Mouse (Mus musculus) myocyte (in vitro differentiated cells): ENCODE measurements at regions not wholly inside any gene's neighbourhood (a gene's known extent, or its start where the extent isn't known, plus 50 kb on each side); places are given as distances from the start of the nearest gene placed in this dataset.

Experiments used
- H3K27me3 ChIP-seq: one replicate; pipeline ENCODE4 v1.6.1; 2011; ENCODE audit not compliant: control insufficient read depth, insufficient read depth, insufficient read length
- H3K36me3 ChIP-seq: one replicate; pipeline ENCODE4 v1.6.1; 2011; ENCODE audit not compliant: control insufficient read depth, insufficient read depth
- H3K4me2 ChIP-seq: one replicate; pipeline ENCODE4 v1.6.1; 2011; ENCODE audit warnings: low read depth, control low read depth
- H3K4me3 ChIP-seq: one replicate; pipeline ENCODE4 v1.5.1; 2011; ENCODE audit warnings: mild to moderate bottlenecking, control low read depth, moderate library complexity
- H3K79me2 ChIP-seq: one replicate; pipeline ENCODE4 v1.6.1; 2011; ENCODE audit not compliant: control insufficient read depth, insufficient read depth
- H3ac ChIP-seq: one replicate; pipeline ENCODE4 v1.6.1; 2011; ENCODE audit not compliant: control insufficient read depth, insufficient read length
- CEBPB ChIP-seq: IDR thresholded peaks from 2 replicates; pipeline ENCODE4 v1.6.1; 2011; ENCODE audit warnings: mild to moderate bottlenecking, moderate library complexity; ENCODE audit not compliant: poor library complexity, insufficient read depth, severe bottlenecking
- E2F4 ChIP-seq: IDR thresholded peaks from one replicate; pipeline ENCODE4 v1.6.1; 2011; ENCODE audit warnings: mild to moderate bottlenecking, control low read depth, moderate library complexity; ENCODE audit not compliant: insufficient read depth
- MAX ChIP-seq: IDR thresholded peaks from one replicate; pipeline ENCODE4 v1.6.1; 2011; ENCODE audit warnings: low read depth, mild to moderate bottlenecking, control low read depth
- MYOD1 ChIP-seq, 3 experiments: IDR thresholded peaks; one replicate each; pipeline ENCODE4 v1.6.1; 2011; ENCODE audit warnings: control low read depth in 2 of 3, low read depth in 2 of 3, mild to moderate bottlenecking in 2 of 3, moderate library complexity in 1 of 3; ENCODE audit not compliant: insufficient read length in 2 of 3, control insufficient read depth in 1 of 3
- MYOG ChIP-seq, 3 experiments: IDR thresholded peaks; one replicate each; pipeline ENCODE4 v1.6.1; 2011; ENCODE audit warnings: control low read depth in 2 of 3, low read depth in 2 of 3, mild to moderate bottlenecking in 2 of 3; ENCODE audit not compliant: insufficient read length in 2 of 3, control insufficient read depth in 1 of 3, insufficient read depth in 1 of 3
- POLR2A ChIP-seq: IDR thresholded peaks from one replicate; pipeline ENCODE4 v1.6.1; 2011; ENCODE audit warnings: low read depth, mild to moderate bottlenecking, control low read depth, moderate library complexity; ENCODE audit not compliant: insufficient read length
- POLR2AphosphoS2 ChIP-seq: IDR thresholded peaks from one replicate; pipeline ENCODE4 v1.6.1; 2011; ENCODE audit warnings: low read depth, control low read depth; ENCODE audit not compliant: insufficient read length
- REST ChIP-seq: IDR thresholded peaks from one replicate; pipeline ENCODE4 v1.6.1; 2011; ENCODE audit warnings: mild to moderate bottlenecking, control low read depth, moderate library complexity; ENCODE audit not compliant: insufficient read depth, insufficient read length
- SRF ChIP-seq: IDR thresholded peaks from one replicate; pipeline ENCODE4 v1.6.1; 2011; ENCODE audit warnings: low read depth; ENCODE audit not compliant: control insufficient read depth, insufficient read length
- TCF12 ChIP-seq: IDR thresholded peaks from one replicate; pipeline ENCODE4 v1.6.1; 2011; ENCODE audit warnings: mild to moderate bottlenecking, control low read depth; ENCODE audit not compliant: poor library complexity, insufficient read depth, severe bottlenecking
- TCF3 ChIP-seq: IDR thresholded peaks from one replicate; pipeline ENCODE4 v1.6.1; 2011; ENCODE audit warnings: low read depth, control low read depth; ENCODE audit not compliant: insufficient read length
- USF1 ChIP-seq: IDR thresholded peaks from one replicate; pipeline ENCODE4 v1.6.1; 2011; ENCODE audit warnings: low read depth, mild to moderate bottlenecking, control low read depth, moderate library complexity

GRCm38 (mm10) chr4:9046030-9046429, 807.2 kb upstream of the Car8 start:
- no peak for TF ChIP-seq CEBPB
- no peak for TF ChIP-seq POLR2A
- no peak for TF ChIP-seq MYOG (IDR thresholded peaks at IDR 0.05; ENCODE audit: control insufficient read depth in 1 of 3, insufficient read depth in 1 of 3, insufficient read length in 2 of 3, low read depth in 2 of 3)
- no peak for TF ChIP-seq MAX
- TF ChIP-seq POLR2AphosphoS2 = no peak
- TF ChIP-seq SRF = no peak
- no peak for TF ChIP-seq E2F4
- TF ChIP-seq USF1 = no peak
- TF ChIP-seq TCF3 = no peak
- no peaks in the 10 kb centered on the region for H3K27me3 ChIP-seq
- no peak overlapping the region for H3ac ChIP-seq
- H3K4me3 ChIP-seq = no peak overlapping the region
- H3K79me2 ChIP-seq = no peaks in the 10 kb centered on the region
- H3K36me3 ChIP-seq = no peaks in the 10 kb centered on the region
- H3K4me2 ChIP-seq = no peak overlapping the region

- H3K27me3 ChIP-seq = no peaks in the 10 kb centered on the region
- no peaks in the 10 kb centered on the region for H3K79me2 ChIP-seq
- H3K36me3 ChIP-seq = no peaks in the 10 kb centered on the region
- no peak overlapping the region for H3K4me3 ChIP-seq
- no peak for TF ChIP-seq TCF12
- no peak for TF ChIP-seq CEBPB
- TF ChIP-seq MYOG (IDR thresholded peaks at IDR 0.05; ENCODE audit: control insufficient read depth in 1 of 3, insufficient read depth in 1 of 3, insufficient read length in 2 of 3, low read depth in 2 of 3) = no peak
- no peak for TF ChIP-seq POLR2AphosphoS2
- TF ChIP-seq MAX = no peak
- TF ChIP-seq POLR2A = no peak
- TF ChIP-seq USF1 = no peak
- no peak for TF ChIP-seq REST
- no peak for TF ChIP-seq E2F4
- TF ChIP-seq TCF3 = no peak
- no peak for TF ChIP-seq MYOD1 (IDR thresholded peaks at IDR 0.05; ENCODE audit: control insufficient read depth in 1 of 3, insufficient read length in 2 of 3, low read depth in 2 of 3)
- TF ChIP-seq SRF = no peak
- H3K4me2 ChIP-seq = no peak overlapping the region
- H3ac ChIP-seq = no peak overlapping the region
Observed at GRCm38 (mm10) chr4:9036005-9036404, 797.2 kb upstream of the Car8 start.

- no peak for TF ChIP-seq POLR2AphosphoS2
Observed at GRCm38 (mm10) chr4:9035350-9035749, 796.5 kb upstream of the Car8 start.

GRCm38 (mm10) chr4:9034280-9034679, 795.4 kb upstream of the Car8 start:
- Histone ChIP-seq H3K36me3 (no peaks in the 10 kb centered on the region), H3K4me2 (no peak overlapping the region), H3K79me2 (no peaks in the 10 kb centered on the region), H3K27me3 (no peaks in the 10 kb centered on the region), H3ac (no peak overlapping the region), H3K4me3 (no peak overlapping the region)
- no peak for TF ChIP-seq TCF12
- no peak for TF ChIP-seq SRF
- TF ChIP-seq MYOD1 (IDR thresholded peaks at IDR 0.05; ENCODE audit: control insufficient read depth in 1 of 3, insufficient read length in 2 of 3, low read depth in 2 of 3) = no peak
- no peak for TF ChIP-seq POLR2AphosphoS2
- TF ChIP-seq MAX = no peak
- no peak for TF ChIP-seq POLR2A
- TF ChIP-seq E2F4 = no peak
- TF ChIP-seq TCF3 = no peak
- no peak for TF ChIP-seq CEBPB
- TF ChIP-seq MYOG (IDR thresholded peaks at IDR 0.05; ENCODE audit: control insufficient read depth in 1 of 3, insufficient read depth in 1 of 3, insufficient read length in 2 of 3, low read depth in 2 of 3) = no peak
- TF ChIP-seq USF1 = no peak
- no peak for TF ChIP-seq REST

More at GRCm38 (mm10) chr4:9035350-9035749, 796.5 kb upstream of the Car8 start:
- H3K4me3 ChIP-seq = no peak overlapping the region
- no peaks in the 10 kb centered on the region for H3K79me2 ChIP-seq
- no peaks in the 10 kb centered on the region for H3K36me3 ChIP-seq
- no peak overlapping the region for H3K4me2 ChIP-seq
- H3ac ChIP-seq = no peak overlapping the region
- H3K27me3 ChIP-seq = no peaks in the 10 kb centered on the region

- no peaks in the 10 kb centered on the region for H3K79me2 ChIP-seq
- TF ChIP-seq REST (no peak), SRF (no peak), POLR2A (no peak), MYOG (IDR thresholded peaks at IDR 0.05; ENCODE audit: control insufficient read depth in 1 of 3, insufficient read depth in 1 of 3, insufficient read length in 2 of 3, low read depth in 2 of 3) (no peak), CEBPB (no peak)
- H3ac ChIP-seq = no peak overlapping the region
- no peak overlapping the region for H3K4me2 ChIP-seq
- no peaks in the 10 kb centered on the region for H3K36me3 ChIP-seq
- no peaks in the 10 kb centered on the region for H3K27me3 ChIP-seq
- no peak overlapping the region for H3K4me3 ChIP-seq
Observed at GRCm38 (mm10) chr4:9033106-9033642, 794.3 kb upstream of the Car8 start.

DNA sequence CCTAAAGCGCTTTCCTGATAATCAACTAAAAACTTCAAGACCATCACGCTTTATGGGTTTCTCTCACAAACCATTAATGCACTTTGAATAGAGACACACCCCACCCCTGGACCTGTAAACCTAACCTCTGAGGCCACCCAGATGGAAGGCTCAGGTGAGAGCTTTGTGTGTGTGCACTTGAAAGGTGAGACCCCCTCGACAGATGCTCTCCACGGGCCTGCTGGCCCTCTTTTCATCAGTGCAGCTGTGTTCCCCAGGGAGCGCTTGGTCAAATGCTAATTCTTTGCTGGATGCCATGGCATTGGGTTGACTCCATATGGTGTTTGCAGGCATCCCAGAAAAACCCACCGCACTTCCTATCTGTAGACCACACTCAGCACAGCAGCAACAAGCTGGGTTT, 792.8 kb upstream of the Car8 start:
- Histone ChIP-seq H3K27me3 (no peaks in the 10 kb centered on the region), H3K4me2 (no peak overlapping the region), H3K36me3 (no peaks in the 10 kb centered on the region), H3ac (no peak overlapping the region), H3K4me3 (no peak overlapping the region), H3K79me2 (no peaks in the 10 kb centered on the region)
- TF ChIP-seq MYOG (IDR thresholded peaks at IDR 0.05; ENCODE audit: control insufficient read depth in 1 of 3, insufficient read depth in 1 of 3, insufficient read length in 2 of 3, low read depth in 2 of 3) (no peak), MYOD1 (IDR thresholded peaks at IDR 0.05; ENCODE audit: control insufficient read depth in 1 of 3, insufficient read length in 2 of 3, low read depth in 2 of 3) (no peak), REST (no peak), CEBPB (no peak), E2F4 (no peak), POLR2A (no peak), POLR2AphosphoS2 (no peak), MAX (no peak), USF1 (no peak), TCF12 (no peak), SRF (no peak), TCF3 (no peak)
